Comparison of ENCODE assay signal across 30 mouse cellular contexts in the genomic region with DNA sequence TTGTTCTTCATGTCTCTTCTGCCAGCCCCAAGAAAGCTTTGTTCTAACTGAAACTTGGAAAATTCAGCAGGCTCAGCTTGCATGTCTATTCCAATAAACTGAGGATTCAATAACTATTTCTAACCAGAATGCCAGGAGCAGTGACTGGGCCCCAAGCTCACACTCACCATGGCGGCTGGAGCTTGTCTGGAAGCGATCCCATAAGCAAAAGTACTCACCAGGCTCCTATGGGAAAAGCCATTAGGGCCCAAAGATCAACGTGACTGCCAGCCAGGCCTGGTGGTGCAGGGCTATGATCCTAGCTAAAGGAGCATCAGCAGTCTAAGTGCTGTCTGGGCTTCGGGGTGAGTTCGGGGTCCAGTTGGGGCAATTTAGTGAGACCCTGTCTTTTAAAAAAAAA.
"Had no signal": no experiment of that assay in that cellular context is flagged by ENCODE, and none has a peak within 500 bp of the region (broad histone marks: within the 10 kb centered on the region; RNA-seq: fewer than 3 reads in every experiment).

No protein-coding gene starts in this region.

- DNase-seq: liver; liver, embryonic 13.5 days; liver, postnatal 0 days; lung, adult 18-20 months; lung, adult 2 months; lung, embryonic 14.5 days; lung, postnatal 10 days; lung, postnatal 14 days; lung, postnatal 36 days; lung, postnatal 4 days had no signal

- H3K27ac ChIP-seq: left cerebral cortex, adult 2 months; limb, embryonic 10.5 days; limb, embryonic 12.5 days; limb, embryonic 13.5 days; limb, embryonic 15.5 days; liver, embryonic 12.5 days; liver, embryonic 13.5 days; liver, embryonic 14.5 days; liver, embryonic 15.5 days; lung, embryonic 15.5 days; macrophage; midbrain, embryonic 10.5 days; midbrain, embryonic 12.5 days; midbrain, embryonic 13.5 days; midbrain, embryonic 15.5 days had no signal

- H3K4me1 ChIP-seq: limb, embryonic 10.5 days; limb, embryonic 12.5 days; limb, embryonic 13.5 days; limb, embryonic 15.5 days; liver, embryonic 12.5 days; liver, embryonic 13.5 days; liver, embryonic 15.5 days; lung, embryonic 15.5 days; megakaryocyte, embryonic 14.5 days; midbrain, embryonic 10.5 days; midbrain, embryonic 12.5 days; midbrain, embryonic 13.5 days; midbrain, embryonic 15.5 days had no signal

- H3K4me3 ChIP-seq: left cerebral cortex, adult 2 months; limb, embryonic 10.5 days; limb, embryonic 12.5 days; limb, embryonic 13.5 days; limb, embryonic 15.5 days; liver, embryonic 12.5 days; liver, embryonic 13.5 days; liver, embryonic 15.5 days; lung, embryonic 15.5 days; megakaryocyte, embryonic 14.5 days; midbrain, embryonic 10.5 days; midbrain, embryonic 12.5 days; midbrain, embryonic 13.5 days; midbrain, embryonic 15.5 days; myocyte had no signal

- H3K27me3 ChIP-seq: limb, embryonic 12.5 days; limb, embryonic 13.5 days; limb, embryonic 15.5 days; liver, embryonic 13.5 days; liver, embryonic 15.5 days; lung, embryonic 15.5 days; megakaryocyte, embryonic 14.5 days; midbrain, embryonic 12.5 days; midbrain, embryonic 13.5 days; midbrain, embryonic 15.5 days had no signal

- ATAC-seq: liver, embryonic 12.5 days; liver, postnatal 0 days; lung, postnatal 0 days; midbrain, embryonic 13.5 days; midbrain, embryonic 15.5 days; midbrain, embryonic 16.5 days had no signal

- H3K9me3 ChIP-seq: limb, embryonic 10.5 days; limb, embryonic 12.5 days; limb, embryonic 13.5 days; limb, embryonic 15.5 days; liver, embryonic 12.5 days; liver, embryonic 13.5 days; liver, embryonic 15.5 days; lung, embryonic 15.5 days; midbrain, embryonic 10.5 days; midbrain, embryonic 12.5 days; midbrain, embryonic 13.5 days; midbrain, embryonic 15.5 days had no signal

- H3K9ac ChIP-seq: limb, embryonic 12.5 days; limb, embryonic 13.5 days; limb, embryonic 15.5 days; liver, embryonic 12.5 days; liver, embryonic 13.5 days; liver, embryonic 14.5 days; liver, embryonic 15.5 days; liver, postnatal 0 days; lung, embryonic 14.5 days; lung, embryonic 15.5 days; midbrain, embryonic 12.5 days; midbrain, embryonic 13.5 days; midbrain, embryonic 15.5 days had no signal

- H3K4me2 ChIP-seq: limb, embryonic 12.5 days; limb, embryonic 13.5 days; limb, embryonic 15.5 days; liver, embryonic 11.5 days; liver, embryonic 12.5 days; liver, embryonic 13.5 days; liver, embryonic 15.5 days; lung, embryonic 14.5 days; lung, embryonic 15.5 days; midbrain, embryonic 11.5 days; midbrain, embryonic 12.5 days; midbrain, embryonic 13.5 days; midbrain, embryonic 15.5 days had no signal

- H3K36me3 ChIP-seq: limb, embryonic 10.5 days; limb, embryonic 12.5 days; limb, embryonic 13.5 days; limb, embryonic 15.5 days; liver, embryonic 12.5 days; liver, embryonic 13.5 days; liver, embryonic 15.5 days; lung, embryonic 15.5 days; midbrain, embryonic 10.5 days; midbrain, embryonic 12.5 days; midbrain, embryonic 13.5 days; midbrain, embryonic 15.5 days had no signal
